Mouse (Mus musculus) cerebellum, postnatal 36 days (tissue): ENCODE data around the gene Cdipt.
A peak's percentile ranks its signal among the peaks of the same experiment; 100 is the strongest.

Source experiments
- DNase-seq, 2 experiments: peaks; one replicate each; pipeline ENCODE4 v3.0.0; 2021 to 2022; ENCODE audit warnings: mixed read lengths in 2 of 2

The Cdipt gene

GRCm38 (mm10) chr7:127026161-127026600, 50.5 kb downstream of the Cdipt start:
- DNase-seq: peak; percentile 70 to 75

GRCm38 (mm10) chr7:127026616-127026983, 50.9 kb downstream of the Cdipt start:
- peak in 1 of 2 experiments; percentile 86 for DNase-seq

- DNase-seq: peak; percentile 99
Measured at GRCm38 (mm10) chr7:127026984-127027726, 51.4 kb downstream of the Cdipt start, which contains the start of gene Maz. Gene Maz, minus strand, starts transcription at chr7:127027037.

- peak in 1 of 2 experiments; percentile 61 for DNase-seq
Measured at GRCm38 (mm10) chr7:127027885-127028284, 52.2 kb downstream of the Cdipt start.
